Mouse (Mus musculus) lung, adult 2 months (tissue): ENCODE data around the gene Efnb3.

ENCODE experiments used
- CTCF ChIP-seq: fragments of 200-500 bp; IDR thresholded peaks from 2 replicates; pipeline ENCODE4 v1.5.1; 2011; ENCODE audit warnings: mild to moderate bottlenecking, low read length, control low read depth; ENCODE audit not compliant: insufficient read depth
- POLR2A ChIP-seq: fragments of 200-500 bp; IDR thresholded peaks from 2 replicates; pipeline ENCODE4 v1.6.1; 2011; ENCODE audit warnings: low read depth, mild to moderate bottlenecking, control low read depth, low read length, borderline replicate concordance; ENCODE audit errors: extremely low read depth

DNA sequence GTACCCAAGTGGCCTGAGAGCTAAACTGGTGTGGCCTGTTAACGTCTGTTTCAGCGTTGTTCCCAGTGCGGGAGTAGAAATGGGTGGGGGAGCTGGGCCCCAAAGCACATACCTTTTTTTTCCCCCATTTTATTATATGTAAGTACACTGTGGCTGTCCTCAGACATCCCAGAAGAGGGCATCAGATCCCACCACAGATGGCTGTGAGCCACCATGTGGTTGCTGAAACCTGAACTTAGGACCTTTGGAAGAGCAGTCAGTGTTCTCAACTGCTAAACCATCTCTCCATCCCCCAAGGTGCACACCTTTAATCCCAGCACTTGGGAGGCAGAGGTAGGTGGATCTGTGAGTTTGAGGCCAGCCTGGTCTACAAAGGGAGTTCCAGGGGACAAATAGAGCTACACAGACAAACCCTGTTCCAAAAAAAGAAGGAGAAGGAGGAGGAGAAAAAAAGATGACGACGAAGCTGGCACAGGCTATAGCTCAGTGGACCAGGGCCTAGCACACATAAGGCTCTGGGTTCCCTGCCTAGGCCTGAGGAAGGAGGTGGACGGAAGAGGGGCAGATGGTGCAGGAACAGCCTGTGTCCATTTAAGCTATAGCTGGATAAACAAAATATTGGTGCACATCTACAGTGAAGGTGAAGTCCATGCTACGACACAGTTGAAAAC is 27.4 kb downstream of the Efnb3 start:
- TF ChIP-seq CTCF (no peak), POLR2A (no peak)
